Mouse (Mus musculus): Measurements from ENCODE around the gene Abcd2. TPM values are rescaled to one million over a fixed set of nuclear protein-coding genes. Genes with fewer than 3 reads are reported as not detected.

Abcd2 gene
- polyA plus RNA-seq, 1 experiment = not detected

DNA sequence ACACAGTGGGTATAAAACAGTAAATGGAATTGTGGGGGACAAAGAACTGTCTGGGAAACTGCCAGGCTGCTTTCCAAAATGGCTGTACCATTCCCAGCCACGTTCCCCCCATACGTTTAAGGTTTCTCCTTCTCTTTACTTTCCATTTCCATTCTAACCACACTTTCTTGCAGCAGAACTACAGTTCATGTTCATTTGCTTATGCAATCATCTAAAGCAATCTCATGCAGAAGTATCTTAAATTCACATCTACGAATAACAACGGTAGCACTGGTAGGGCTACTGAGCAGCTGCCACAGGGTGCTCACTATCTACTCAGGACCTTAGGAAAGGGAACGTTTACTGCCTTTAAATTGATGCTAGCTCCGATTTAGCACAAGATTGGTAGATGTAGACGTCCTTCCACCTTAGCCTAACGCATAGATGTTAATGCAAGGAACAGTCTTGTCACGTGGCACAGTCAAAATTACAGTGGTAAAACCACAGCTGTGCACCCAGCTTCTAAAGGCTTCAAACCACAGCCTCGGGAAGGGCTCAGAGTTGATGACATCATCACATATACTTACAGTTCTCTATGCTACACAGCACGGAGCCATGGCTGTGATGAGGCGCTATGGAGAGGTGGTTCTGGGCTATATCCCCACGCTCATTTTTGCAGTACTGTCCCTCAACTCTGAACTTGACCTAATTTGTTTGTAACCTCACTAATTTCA is 23.6 kb downstream of the Abcd2 start:
- no peak overlapping the region for H3K27ac ChIP-seq (ENCODE audit: insufficient read depth, low read depth, low read length)
- WGBS = 69% methylated on average over 13 of the region's 13 CpGs
- H3K4me3 ChIP-seq (ENCODE audit: insufficient read depth, low read depth, low read length) = no peak overlapping the region
- TF ChIP-seq CTCF (IDR thresholded peaks at IDR 0.05; ENCODE audit: insufficient read depth, low read depth, low read length) (no peak), POLR2A (IDR thresholded peaks at IDR 0.05; ENCODE audit: insufficient read depth, low read depth, low read length) (no peak)
- H3K4me1 ChIP-seq (ENCODE audit: control insufficient read depth, insufficient read depth, low read length) = no peaks in the 10 kb centered on the region

DNA sequence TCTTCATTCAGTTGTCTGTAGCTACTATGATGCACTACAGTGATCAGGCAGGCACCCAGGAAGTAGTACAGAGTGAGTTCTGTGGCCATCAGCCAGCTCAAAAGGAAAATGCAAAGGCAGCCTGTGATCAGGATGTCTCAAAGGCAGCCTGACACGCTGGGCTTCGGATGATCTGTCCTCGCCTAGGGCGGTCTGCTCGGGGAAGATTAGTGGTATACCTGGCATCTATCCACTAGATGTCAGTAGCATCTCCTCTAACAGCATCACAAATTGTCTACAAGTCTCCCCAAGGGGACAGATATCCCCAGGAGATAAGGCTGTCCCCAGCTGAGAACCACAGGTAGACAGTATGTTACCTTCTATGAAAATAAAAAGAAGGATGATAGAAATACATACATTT is 26.6 kb downstream of the Abcd2 start:
- Histone ChIP-seq H3K4me1 (ENCODE audit: control insufficient read depth, insufficient read depth, low read length) (no peaks in the 10 kb centered on the region), H3K4me3 (ENCODE audit: insufficient read depth, low read depth, low read length) (no peak overlapping the region), H3K27ac (ENCODE audit: insufficient read depth, low read depth, low read length) (no peak overlapping the region)
- TF ChIP-seq POLR2A (IDR thresholded peaks at IDR 0.05; ENCODE audit: insufficient read depth, low read depth, low read length) = no peak
- 37% methylated on average over 5 of the region's 5 CpGs for WGBS

DNA sequence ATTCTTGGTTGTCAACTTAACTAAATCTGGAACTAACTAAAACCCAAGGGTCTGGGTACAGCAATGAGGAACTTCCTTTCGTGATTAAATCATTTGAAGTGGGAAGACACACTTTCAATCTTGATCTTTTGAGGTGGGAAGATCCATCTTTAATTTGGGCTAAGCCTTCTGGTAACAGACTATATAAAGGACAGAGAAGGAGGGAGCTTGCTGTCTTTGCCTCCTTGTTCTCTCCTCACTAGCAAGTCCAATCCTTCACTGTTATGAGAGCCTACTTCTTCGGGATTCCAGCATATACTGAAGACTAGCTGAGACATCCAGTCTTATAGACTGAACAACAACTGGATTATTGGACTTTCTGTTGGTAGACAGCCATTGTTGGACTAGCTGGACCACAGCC is 28.1 kb downstream of the Abcd2 start:
- WGBS = 88% methylated on average over 2 of the region's 2 CpGs
- Histone ChIP-seq H3K4me1 (ENCODE audit: control insufficient read depth, insufficient read depth, low read length) (no peaks in the 10 kb centered on the region), H3K4me3 (ENCODE audit: insufficient read depth, low read depth, low read length) (no peak overlapping the region), H3K27ac (ENCODE audit: insufficient read depth, low read depth, low read length) (no peak overlapping the region)
- TF ChIP-seq CTCF (IDR thresholded peaks at IDR 0.05; ENCODE audit: insufficient read depth, low read depth, low read length) (no peak), POLR2A (IDR thresholded peaks at IDR 0.05; ENCODE audit: insufficient read depth, low read depth, low read length) (no peak)

DNA sequence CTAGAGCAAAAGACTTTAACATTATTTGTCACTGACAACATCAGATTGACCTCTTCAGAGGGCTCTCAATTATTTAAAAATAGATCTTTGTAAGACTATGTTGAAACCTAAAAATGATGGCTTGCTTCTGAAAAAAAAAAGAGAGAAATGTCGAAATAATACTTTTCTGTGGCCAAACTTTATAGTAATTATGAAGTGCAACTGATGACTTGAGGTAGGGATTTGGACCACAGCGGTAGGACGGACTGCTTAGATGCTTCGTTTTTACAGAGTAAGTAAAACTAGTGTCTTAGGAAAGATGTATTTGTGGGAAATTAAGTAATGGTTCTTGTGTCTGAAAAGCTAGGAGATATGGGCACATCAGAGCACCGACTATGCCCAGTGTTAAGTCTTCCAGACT is 30.4 kb downstream of the Abcd2 start:
- TF ChIP-seq CTCF (IDR thresholded peaks at IDR 0.05; ENCODE audit: insufficient read depth, low read depth, low read length) = no peak
- no peak for TF ChIP-seq POLR2A (IDR thresholded peaks at IDR 0.05; ENCODE audit: insufficient read depth, low read depth, low read length)
- Histone ChIP-seq H3K4me3 (ENCODE audit: insufficient read depth, low read depth, low read length) (no peak overlapping the region), H3K27ac (ENCODE audit: insufficient read depth, low read depth, low read length) (no peak overlapping the region), H3K4me1 (ENCODE audit: control insufficient read depth, insufficient read depth, low read length) (no peaks in the 10 kb centered on the region)
- 94% methylated on average over 5 of the region's 5 CpGs for WGBS

DNA sequence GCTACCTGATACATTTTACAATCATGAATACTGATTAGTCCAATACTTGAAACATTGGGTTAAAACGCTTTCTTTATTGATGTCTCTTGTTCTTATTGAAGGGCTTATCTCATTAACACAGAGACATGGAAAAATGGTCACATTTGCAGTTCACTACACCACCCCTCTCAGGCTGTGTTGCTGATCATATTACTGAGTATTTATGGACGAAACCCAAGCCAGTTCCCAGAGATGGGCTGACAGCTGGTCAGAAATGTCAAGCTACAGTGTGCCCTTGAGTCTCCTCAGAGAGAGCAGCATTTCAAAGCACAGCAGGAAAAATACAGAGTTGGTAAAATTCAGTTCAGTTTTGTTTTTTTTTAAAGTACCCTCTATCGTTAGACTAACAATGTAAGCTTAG is 38.3 kb downstream of the Abcd2 start:
- H3K4me3 ChIP-seq (ENCODE audit: insufficient read depth, low read depth, low read length) = no peak overlapping the region
- H3K27ac ChIP-seq (ENCODE audit: insufficient read depth, low read depth, low read length) = no peak overlapping the region
- 82% methylated on average over 3 of the region's 3 CpGs for WGBS
- H3K4me1 ChIP-seq (ENCODE audit: control insufficient read depth, insufficient read depth, low read length) = no peaks in the 10 kb centered on the region
- TF ChIP-seq POLR2A (IDR thresholded peaks at IDR 0.05; ENCODE audit: insufficient read depth, low read depth, low read length) (no peak), CTCF (IDR thresholded peaks at IDR 0.05; ENCODE audit: insufficient read depth, low read depth, low read length) (no peak)

DNA sequence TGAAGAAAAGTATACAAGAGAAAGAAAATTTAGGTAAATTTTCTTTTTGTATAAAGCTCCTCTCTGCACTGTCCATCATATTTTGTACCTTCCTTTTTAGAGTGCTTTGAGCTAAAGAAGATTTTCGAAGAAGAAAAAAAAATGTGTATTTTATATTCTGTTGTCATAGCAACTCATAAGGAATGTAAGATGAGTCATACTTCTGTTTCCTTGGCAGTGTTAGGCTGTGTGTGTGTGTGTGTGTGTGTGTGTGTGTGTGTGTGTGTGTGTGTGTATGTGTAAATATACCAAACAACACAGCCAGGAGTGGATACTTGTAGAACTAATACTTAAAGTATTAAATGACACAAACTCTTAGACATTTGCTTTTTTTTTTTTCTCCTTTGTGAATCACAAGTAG is 39.0 kb downstream of the Abcd2 start:
- H3K4me1 ChIP-seq (ENCODE audit: control insufficient read depth, insufficient read depth, low read length) = no peaks in the 10 kb centered on the region
- no peak overlapping the region for H3K27ac ChIP-seq (ENCODE audit: insufficient read depth, low read depth, low read length)
- TF ChIP-seq POLR2A (IDR thresholded peaks at IDR 0.05; ENCODE audit: insufficient read depth, low read depth, low read length) (no peak), CTCF (IDR thresholded peaks at IDR 0.05; ENCODE audit: insufficient read depth, low read depth, low read length) (no peak)
- 67% methylated on average over 1 of the region's 1 CpGs for WGBS
- H3K4me3 ChIP-seq (ENCODE audit: insufficient read depth, low read depth, low read length) = no peak overlapping the region

DNA sequence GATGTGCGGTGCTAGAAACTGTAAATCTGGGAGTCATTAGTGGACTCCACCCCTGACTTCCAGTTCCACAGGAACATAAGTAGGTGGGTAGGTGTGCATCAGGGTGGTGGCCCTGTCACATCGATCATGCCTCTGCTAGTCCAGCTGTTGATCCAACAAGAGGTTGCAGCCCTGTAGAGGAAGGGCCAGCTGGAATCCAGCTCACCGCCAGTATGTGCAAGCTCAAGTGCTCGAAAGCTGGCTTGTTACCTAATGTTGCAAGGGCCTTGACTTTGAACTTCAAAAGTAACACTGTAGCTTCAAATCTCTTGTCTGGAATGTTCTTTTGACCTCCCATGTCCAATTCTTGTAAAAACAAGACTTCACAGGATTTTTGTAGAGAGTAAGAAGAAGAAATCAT is 67.0 kb downstream of the Abcd2 start:
- H3K4me3 ChIP-seq (ENCODE audit: insufficient read depth, low read depth, low read length) = no peak overlapping the region
- 96% methylated on average over 4 of the region's 4 CpGs for WGBS
- no peak for TF ChIP-seq POLR2A (IDR thresholded peaks at IDR 0.05; ENCODE audit: insufficient read depth, low read depth, low read length)
- no peak for TF ChIP-seq CTCF (IDR thresholded peaks at IDR 0.05; ENCODE audit: insufficient read depth, low read depth, low read length)

DNA sequence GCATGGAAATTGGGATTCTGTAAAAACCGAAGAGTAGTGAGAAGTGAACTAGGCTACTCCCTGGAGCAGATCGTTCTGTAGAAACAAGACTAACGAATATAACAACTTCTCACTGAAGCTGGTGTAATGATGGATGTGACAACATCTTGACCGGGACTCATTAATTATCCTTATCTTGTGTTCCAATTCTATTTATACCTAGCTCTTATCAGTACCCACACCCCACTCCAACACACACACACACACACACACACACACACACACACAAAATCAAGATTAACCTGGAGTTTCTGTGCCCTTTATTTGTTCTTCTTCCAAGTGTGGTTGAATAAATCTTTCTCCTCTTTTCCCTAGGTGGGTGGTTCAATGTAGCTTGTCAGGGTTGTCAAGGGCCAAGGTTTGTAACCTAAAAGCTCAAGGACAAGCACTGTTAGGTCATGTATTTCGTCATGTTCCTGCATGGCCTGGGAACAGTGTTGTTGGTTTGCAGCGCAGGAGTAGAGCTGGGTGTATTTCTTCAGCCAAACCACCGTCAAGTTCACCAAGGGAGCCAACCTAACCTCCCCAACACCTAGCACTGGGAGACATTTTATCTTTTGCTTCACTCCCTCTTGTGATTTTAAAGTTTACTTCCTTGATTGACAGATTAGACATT is 78.9 kb downstream of the Abcd2 start:
- 93% methylated on average over 7 of the region's 7 CpGs for WGBS
- Histone ChIP-seq H3K4me1 (ENCODE audit: control insufficient read depth, insufficient read depth, low read length) (no peaks in the 10 kb centered on the region), H3K27ac (ENCODE audit: insufficient read depth, low read depth, low read length) (no peak overlapping the region), H3K4me3 (ENCODE audit: insufficient read depth, low read depth, low read length) (no peak overlapping the region)
- TF ChIP-seq CTCF (IDR thresholded peaks at IDR 0.05; ENCODE audit: insufficient read depth, low read depth, low read length) (no peak), POLR2A (IDR thresholded peaks at IDR 0.05; ENCODE audit: insufficient read depth, low read depth, low read length) (no peak)

More for the DNA sequence above, 67.0 kb downstream of the Abcd2 start:
- Histone ChIP-seq H3K4me1 (ENCODE audit: control insufficient read depth, insufficient read depth, low read length) (no peaks in the 10 kb centered on the region), H3K27ac (ENCODE audit: insufficient read depth, low read depth, low read length) (no peak overlapping the region)

DNA sequence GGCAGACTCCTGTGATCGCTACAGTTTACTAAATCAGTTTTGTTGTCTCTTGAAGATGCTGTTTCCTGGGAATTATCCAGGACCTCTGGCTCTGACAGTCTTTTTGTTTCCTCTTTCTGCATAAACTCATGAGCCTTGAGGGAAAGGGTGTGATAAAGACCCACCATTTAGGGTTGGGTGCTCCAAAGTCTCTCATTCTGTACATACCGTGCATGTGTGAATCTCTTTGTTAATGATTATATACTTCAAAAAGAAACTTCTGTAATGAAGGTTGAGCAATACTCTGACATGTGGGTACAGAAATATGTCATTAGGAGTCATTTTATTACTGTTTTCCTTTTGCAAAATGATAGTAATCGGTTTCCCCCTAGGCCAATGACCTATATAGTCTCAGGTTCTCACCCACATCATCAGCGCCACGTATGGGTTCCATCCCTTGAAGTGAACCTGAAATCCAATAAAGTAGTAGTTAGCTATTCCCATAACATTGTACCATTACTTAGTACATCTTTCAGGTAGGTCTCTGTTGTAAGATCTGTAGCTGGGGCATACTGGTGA is 83.4 kb downstream of the Abcd2 start:
- TF ChIP-seq CTCF (IDR thresholded peaks at IDR 0.05; ENCODE audit: insufficient read depth, low read depth, low read length) (no peak), POLR2A (IDR thresholded peaks at IDR 0.05; ENCODE audit: insufficient read depth, low read depth, low read length) (no peak)
- Histone ChIP-seq H3K4me1 (ENCODE audit: control insufficient read depth, insufficient read depth, low read length) (peaks cover 8% of the 10 kb centered on the region), H3K27ac (ENCODE audit: insufficient read depth, low read depth, low read length) (no peak overlapping the region), H3K4me3 (ENCODE audit: insufficient read depth, low read depth, low read length) (no peak overlapping the region)
- 92% methylated on average over 5 of the region's 5 CpGs for WGBS

All from olfactory bulb, adult 2 months (tissue).